Mouse (Mus musculus) brain, embryonic 14.5 days (tissue): ENCODE results near the gene Ncor1.

ENCODE experiments used
- CTCF ChIP-seq: fragments of 200-500 bp; IDR thresholded peaks from 2 replicates; pipeline ENCODE4 v1.5.1; 2012; ENCODE audit warnings: inconsistent platforms, mild to moderate bottlenecking, moderate library complexity, borderline replicate concordance; ENCODE audit not compliant: insufficient read depth, insufficient read length; ENCODE audit errors: extremely low read depth
- POLR2A ChIP-seq: fragments of 200-500 bp; IDR thresholded peaks from 2 replicates; pipeline ENCODE4 v1.6.1; 2012; ENCODE audit warnings: mild to moderate bottlenecking, inconsistent platforms, borderline replicate concordance; ENCODE audit not compliant: poor library complexity, insufficient read depth, insufficient read length, severe bottlenecking; ENCODE audit errors: extremely low read depth

DNA sequence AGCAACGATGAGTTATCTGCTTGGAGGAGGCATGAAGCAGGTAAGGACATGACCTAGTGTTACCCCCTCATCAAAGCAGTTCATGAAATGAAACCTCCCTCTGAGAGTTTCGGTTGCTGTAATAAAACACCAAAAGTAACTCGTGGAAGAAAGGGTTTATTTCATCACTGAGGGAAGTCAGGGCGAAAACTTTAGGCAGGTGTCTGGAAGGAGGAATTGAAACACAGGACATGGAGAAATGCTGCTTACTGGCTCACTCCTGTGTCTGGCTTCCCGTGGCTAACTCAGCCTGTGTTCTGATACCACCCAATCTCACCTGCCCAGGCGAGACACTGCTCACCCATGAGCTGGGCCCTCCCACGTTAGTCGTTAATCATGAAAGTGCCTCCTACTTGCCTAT lies 173.3 kb downstream of the Ncor1 start:
- TF ChIP-seq POLR2A (no peak), CTCF (no peak)
